Mouse (Mus musculus) heart, embryonic 14.5 days (tissue): ENCODE data around the gene Fam217b. TPM values are rescaled to one million over a fixed set of nuclear protein-coding genes. Genes with fewer than 3 reads are reported as not detected.
A peak's percentile ranks its signal among the peaks of the same experiment; 100 is the strongest.

Experiments
- ATAC-seq: fragments of 200-750 bp; cut with Nextera tagmentation; 2 replicates; pipeline ENCODE4 v1.8.0; 2017; ENCODE audit warnings: low read depth, moderate TSS enrichment; ENCODE audit not compliant: insufficient number of reproducible peaks, insufficient read depth, low FRiP score
- H3K27ac ChIP-seq, 2 experiments: fragments of 200-500 bp in 1 of 2; fragments of 300-500 bp in 1 of 2; sonication (generic) in 1 of 2; replicated peaks in 1 of 2; 2 replicates each; pipeline ENCODE4 v1.5.1; 2012 to 2014; ENCODE audit warnings: low read depth in 2 of 2, low read length in 2 of 2, control low read depth in 1 of 2, mild to moderate bottlenecking in 1 of 2, mixed read lengths in 1 of 2; ENCODE audit not compliant: control insufficient read depth in 1 of 2, insufficient read depth in 1 of 2
- H3K27me3 ChIP-seq: fragments of 300-500 bp; sonication (generic); 2 replicates; pipeline ENCODE4 v1.6.1; 2014; ENCODE audit warnings: mild to moderate bottlenecking, low read length, control low read depth; ENCODE audit not compliant: control insufficient read depth, insufficient read depth
- H3K36me3 ChIP-seq: fragments of 300-500 bp; sonication (generic); 2 replicates; pipeline ENCODE4 v1.6.1; 2014; ENCODE audit warnings: mild to moderate bottlenecking, control low read depth, low read length, mixed read lengths; ENCODE audit not compliant: control insufficient read depth, insufficient read depth
- H3K4me1 ChIP-seq, 2 experiments: fragments of 200-500 bp in 1 of 2; fragments of 300-500 bp in 1 of 2; sonication (generic) in 1 of 2; 2 replicates each; pipeline ENCODE4 v1.6.1; 2012 to 2014; ENCODE audit warnings: low read length in 2 of 2, control low read depth in 1 of 2, mixed read lengths in 1 of 2; ENCODE audit not compliant: control insufficient read depth in 2 of 2, insufficient read depth in 2 of 2
- H3K4me2 ChIP-seq: fragments of 300-500 bp; sonication (generic); 2 replicates; pipeline ENCODE4 v1.6.1; 2014; ENCODE audit warnings: mild to moderate bottlenecking, low read length
- H3K4me3 ChIP-seq, 2 experiments: fragments of 200-500 bp in 1 of 2; fragments of 300-500 bp in 1 of 2; sonication (generic) in 1 of 2; 2 replicates each; pipeline ENCODE4 v1.5.1; 2012 to 2014; ENCODE audit warnings: low read length in 2 of 2, mild to moderate bottlenecking in 2 of 2, control low read depth in 1 of 2, low read depth in 1 of 2, moderate library complexity in 1 of 2; ENCODE audit not compliant: control insufficient read depth in 1 of 2, insufficient read depth in 1 of 2
- H3K9ac ChIP-seq: fragments of 300-500 bp; sonication (generic); 2 replicates; pipeline ENCODE4 v1.6.1; 2014; ENCODE audit warnings: mild to moderate bottlenecking, low read length
- H3K9me3 ChIP-seq: fragments of 300-500 bp; sonication (generic); 2 replicates; pipeline ENCODE4 v1.6.1; 2016; ENCODE audit warnings: low read length, control low read depth; ENCODE audit not compliant: control insufficient read depth
- WGBS: fragments of 180-500 bp; shearing (Covaris S2); extraction: QIAGEN DNeasy Blood & Tissue Kit; methylation state at CpG from one replicate; pipeline ENCODE4 v1.1.7; 2014; 5-methylcytosine and 5-hydroxymethylcytosine counted together
- polyA plus RNA-seq: library from polyadenylated mRNA; unstranded; fragments of >200 nt; fragmentation: Nextera tagmentation; extraction: Ambion mirVana; gene quantifications from 2 replicates; pipeline ENCODE4 v1.2.1, GENCODE M21; 2014

Gene Fam217b
- polyA plus RNA-seq, 1 experiment from 2014 or later: 7.3 TPM

DNA sequence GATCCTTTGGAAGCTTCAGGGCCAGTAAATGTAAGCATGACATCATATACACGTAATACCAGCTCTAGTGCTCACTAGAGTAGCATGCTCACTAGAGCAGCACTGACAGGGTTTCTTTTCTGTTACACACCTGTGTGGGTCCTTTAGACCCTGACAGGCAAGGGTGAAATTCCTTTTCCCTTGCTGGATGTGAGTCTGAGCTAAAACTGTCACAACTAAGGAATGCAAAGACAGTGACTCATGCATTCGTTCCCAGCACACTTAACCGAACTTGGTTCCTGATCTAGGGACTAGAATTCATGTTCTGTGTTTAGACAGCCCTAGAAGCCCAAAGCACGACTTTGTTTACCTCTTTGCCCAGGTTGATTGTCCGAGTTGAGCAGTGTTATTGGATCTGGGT, 8.9 kb downstream of the Fam217b start:
- WGBS: 46% methylated on average over 5 of the region's 5 CpGs
- Histone ChIP-seq H3K4me1 (peaks cover 11 to 31% of the 10 kb centered on the region in 2 experiments), H3K9ac (no peak overlapping the region), H3K9me3 (no peaks in the 10 kb centered on the region), H3K27me3 (no peaks in the 10 kb centered on the region), H3K36me3 (peaks cover 30% of the 10 kb centered on the region), H3K27ac (peak overlapping the region in 1 of 2 experiments; percentile 87; a peak in 1 of 4 replicates), H3K4me3 (no peak overlapping the region), H3K4me2 (no peak overlapping the region)
- no peak for ATAC-seq

DNA sequence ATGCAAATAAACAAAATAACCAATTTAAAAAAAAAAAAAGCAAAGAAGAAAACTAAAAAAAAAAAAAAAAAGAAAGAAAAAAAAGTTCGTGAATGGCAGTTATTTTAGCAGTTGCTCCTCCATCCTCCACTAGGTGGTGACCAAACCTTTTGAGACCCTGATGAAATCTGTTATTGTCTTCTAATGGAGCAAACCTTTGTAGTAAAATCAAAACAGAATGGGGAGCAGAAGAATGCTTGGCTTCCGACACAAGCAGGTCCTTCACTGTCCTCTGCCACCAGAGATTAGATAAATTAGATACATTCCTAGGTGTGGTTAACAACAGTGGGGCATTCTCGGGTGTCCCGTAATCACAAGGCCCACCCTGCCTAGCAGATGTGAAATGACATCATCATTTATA, 11.9 kb downstream of the Fam217b start:
- Histone ChIP-seq H3K4me1 (peaks cover 4 to 26% of the 10 kb centered on the region in 2 experiments), H3K27ac (no peak overlapping the region), H3K36me3 (peaks cover 4% of the 10 kb centered on the region; the same call in 1 of the 2 replicates), H3K9me3 (no peaks in the 10 kb centered on the region), H3K9ac (no peak overlapping the region), H3K27me3 (no peaks in the 10 kb centered on the region; the same call in 1 of the 2 replicates), H3K4me3 (no peak overlapping the region), H3K4me2 (no peak overlapping the region)
- no peak for ATAC-seq
- 28% methylated on average over 4 of the region's 4 CpGs for WGBS

DNA sequence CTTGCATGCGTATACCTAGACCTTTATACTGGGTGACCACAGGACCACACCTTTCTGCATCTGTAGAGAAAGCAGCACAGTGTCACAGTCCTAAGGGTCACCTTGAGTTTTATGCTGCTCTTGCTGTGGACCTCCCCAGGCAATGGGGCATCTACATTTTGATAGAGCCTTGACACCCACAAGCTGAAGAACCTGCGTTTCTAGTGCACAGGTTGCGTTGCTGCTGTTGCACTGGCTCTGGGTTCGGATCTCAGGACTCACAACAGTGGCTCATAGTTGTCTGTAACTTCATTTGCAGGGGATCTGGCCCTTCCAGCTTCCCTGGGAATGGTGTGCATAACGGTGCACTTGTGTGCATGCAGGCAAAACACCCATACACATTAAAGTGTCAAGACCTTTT, 12.9 kb downstream of the Fam217b start:
- no peak for ATAC-seq
- Histone ChIP-seq H3K9ac (no peak overlapping the region), H3K4me2 (no peak overlapping the region), H3K36me3 (peaks cover 3% of the 10 kb centered on the region; the same call in 1 of the 2 replicates), H3K27me3 (no peaks in the 10 kb centered on the region; the same call in 1 of the 2 replicates), H3K4me3 (no peak overlapping the region), H3K9me3 (no peaks in the 10 kb centered on the region), H3K27ac (no peak overlapping the region), H3K4me1 (peaks cover 2 to 19% of the 10 kb centered on the region in 2 experiments; a peak in 3 of 4 replicates)
- WGBS: 78% methylated on average over 5 of the region's 5 CpGs

DNA sequence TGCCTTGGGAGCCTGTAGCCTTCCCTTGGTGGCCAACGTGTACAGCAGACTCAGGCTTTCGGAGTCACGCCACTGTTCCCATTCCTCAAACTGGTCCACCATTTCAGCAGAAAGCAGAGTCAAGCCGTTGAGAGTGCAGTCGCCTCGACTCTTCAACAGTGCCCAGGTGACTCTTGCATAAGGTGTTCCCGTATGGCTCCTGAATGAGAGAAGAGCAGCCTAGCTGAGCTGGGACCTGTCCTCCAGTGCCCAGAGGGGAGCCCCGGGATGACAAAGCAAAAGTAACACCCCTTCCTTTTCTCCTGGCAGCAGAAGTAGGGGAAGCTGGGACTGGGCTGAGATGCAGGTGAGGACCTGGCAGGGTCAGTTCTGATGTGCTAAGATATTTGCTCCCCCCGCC, 13.9 kb downstream of the Fam217b start:
- peaks cover 3% of the 10 kb centered on the region; the same call in 1 of the 2 replicates for H3K36me3 ChIP-seq
- H3K27me3 ChIP-seq: no peaks in the 10 kb centered on the region; the same call in 1 of the 2 replicates
- no peak for ATAC-seq
- H3K4me2 ChIP-seq: no peak overlapping the region
- H3K9ac ChIP-seq: no peak overlapping the region
- WGBS: 68% methylated on average over 9 of the region's 9 CpGs
- H3K27ac ChIP-seq: no peak overlapping the region
- H3K9me3 ChIP-seq: no peaks in the 10 kb centered on the region
- no peak overlapping the region for H3K4me3 ChIP-seq
- peaks cover 2 to 9% of the 10 kb centered on the region in 2 experiments; a peak in 3 of 4 replicates for H3K4me1 ChIP-seq

DNA sequence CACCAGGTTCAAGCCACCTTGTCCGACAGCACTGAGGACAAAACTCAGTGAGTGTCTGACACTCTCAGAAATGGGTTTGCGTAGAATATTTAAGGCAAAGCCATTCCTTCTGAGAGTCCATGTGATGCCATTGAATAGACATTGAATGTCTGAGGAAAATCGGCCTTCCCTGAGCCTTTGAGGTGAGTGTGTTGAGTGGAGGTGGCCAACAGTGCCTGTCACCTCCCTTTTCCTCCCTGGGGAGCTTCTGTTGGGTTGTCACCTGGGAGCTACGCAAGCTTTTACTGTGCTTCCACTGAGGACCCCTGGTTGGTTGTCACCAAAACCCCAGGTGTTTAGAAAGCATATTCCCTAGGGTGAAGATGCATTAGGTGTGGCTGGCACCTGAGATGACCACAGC, 14.4 kb downstream of the Fam217b start:
- Histone ChIP-seq H3K27me3 (no peaks in the 10 kb centered on the region; the same call in 1 of the 2 replicates), H3K36me3 (peaks cover 3% of the 10 kb centered on the region; the same call in 1 of the 2 replicates), H3K9ac (no peak overlapping the region), H3K4me1 (peaks cover 2 to 4% of the 10 kb centered on the region in 2 experiments; a peak in 3 of 4 replicates), H3K4me3 (no peak overlapping the region), H3K27ac (no peak overlapping the region), H3K4me2 (no peak overlapping the region), H3K9me3 (no peaks in the 10 kb centered on the region)
- ATAC-seq: no peak
- WGBS: 73% methylated on average over 4 of the region's 4 CpGs

DNA sequence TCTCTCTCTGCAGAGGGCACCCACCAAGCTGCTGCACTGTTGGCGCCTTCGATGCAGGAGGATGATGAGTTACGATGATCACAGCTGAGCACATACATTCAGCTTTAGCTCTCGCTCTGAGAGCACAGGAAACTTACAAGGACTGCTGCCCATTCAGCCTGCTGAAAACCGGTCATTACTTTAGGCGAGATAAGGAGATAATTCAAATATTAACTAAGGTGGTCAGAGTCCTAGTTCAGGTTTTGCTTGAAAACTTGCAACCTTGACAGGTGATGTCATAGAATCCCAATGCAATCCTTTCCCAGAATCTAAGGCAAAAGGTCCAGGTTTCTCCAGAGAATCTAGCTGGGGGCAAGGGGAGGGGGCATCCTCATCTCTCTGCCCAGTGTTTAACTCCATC, 15.1 kb downstream of the Fam217b start:
- WGBS: 74% methylated on average over 6 of the region's 6 CpGs
- Histone ChIP-seq H3K4me3 (no peak overlapping the region), H3K36me3 (peaks cover 3% of the 10 kb centered on the region; the same call in 1 of the 2 replicates)

DNA sequence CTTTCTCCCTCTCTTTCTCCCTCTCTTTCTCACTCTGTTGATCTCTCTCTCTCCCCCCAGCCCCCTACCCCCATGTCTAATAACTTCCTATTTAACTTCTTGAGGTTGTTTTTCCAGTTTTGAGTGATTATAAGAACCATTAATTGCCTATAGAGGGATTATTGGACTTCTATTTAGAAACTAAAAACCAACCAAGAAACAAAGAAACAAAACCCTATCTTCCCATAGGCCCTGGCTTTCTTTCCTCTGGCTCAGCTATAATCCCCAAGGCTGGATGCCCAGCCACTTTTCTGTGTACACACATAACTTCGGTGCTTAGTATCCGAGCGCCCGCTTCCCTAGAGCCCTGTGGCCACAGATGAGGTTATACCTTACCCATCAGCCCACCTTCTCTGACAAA, 15.9 kb downstream of the Fam217b start, which contains the start of gene Cdh26:
Gene Cdh26 (plus strand): TSS at position 301 of the 400 bp plus-strand sequence.
- Histone ChIP-seq H3K4me1 (peaks cover 2 to 3% of the 10 kb centered on the region in 2 experiments; a peak in 2 of 4 replicates), H3K9ac (no peak within 1 kb of the TSS), H3K36me3 (no peaks in the 10 kb centered on the region), H3K4me3 (no peak within 1 kb of the TSS), H3K27ac (no peak within 1 kb of the TSS), H3K9me3 (no peaks in the 10 kb centered on the region), H3K4me2 (no peak within 1 kb of the TSS), H3K27me3 (no peaks in the 10 kb centered on the region; the same call in 1 of the 2 replicates)
- ATAC-seq: no peak
- 87% methylated on average over 4 of the region's 4 CpGs for WGBS

More for the DNA sequence above, 15.1 kb downstream of the Fam217b start:
- Histone ChIP-seq H3K27me3 (no peaks in the 10 kb centered on the region; the same call in 1 of the 2 replicates), H3K4me2 (no peak overlapping the region), H3K4me1 (peaks cover 2 to 3% of the 10 kb centered on the region in 2 experiments; a peak in 2 of 4 replicates), H3K9me3 (no peaks in the 10 kb centered on the region), H3K27ac (no peak overlapping the region), H3K9ac (no peak overlapping the region)
- no peak for ATAC-seq

DNA sequence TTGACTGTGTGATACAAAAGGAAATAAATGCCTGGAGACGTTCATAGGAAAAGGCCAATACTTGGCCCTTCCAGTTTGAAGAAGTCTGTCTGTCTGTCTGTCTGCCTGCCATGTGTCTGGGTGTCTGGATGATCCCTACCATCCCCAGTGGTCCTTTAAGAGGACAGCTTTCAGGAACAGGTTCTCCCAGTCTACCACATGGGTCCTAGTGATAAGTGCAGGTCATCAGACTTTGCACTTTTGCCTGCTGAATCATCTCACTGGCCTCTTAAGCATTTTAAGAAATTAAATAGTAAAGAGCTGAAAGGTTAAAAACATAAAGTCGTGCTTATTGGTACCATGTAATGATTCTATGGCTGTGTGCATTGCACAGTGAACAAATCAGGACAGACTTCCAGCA, 19.2 kb downstream of the Fam217b start:
- Histone ChIP-seq H3K27me3 (no peaks in the 10 kb centered on the region; the same call in 1 of the 2 replicates), H3K36me3 (no peaks in the 10 kb centered on the region), H3K4me1 (peaks cover 2 to 3% of the 10 kb centered on the region in 2 experiments; a peak in 2 of 4 replicates), H3K9me3 (no peaks in the 10 kb centered on the region), H3K4me2 (no peak overlapping the region), H3K4me3 (no peak overlapping the region), H3K27ac (no peak overlapping the region), H3K9ac (no peak overlapping the region)
- ATAC-seq: no peak
- WGBS: 72% methylated on average over 2 of the region's 2 CpGs
